Mouse (Mus musculus) gonadal fat pad, adult 2 months (tissue): ENCODE data around the gene Atrnl1. TPM values are rescaled to one million over a fixed set of nuclear protein-coding genes. Genes with fewer than 3 reads are reported as not detected.

ENCODE experiments used
- DNase-seq: peaks from one replicate; pipeline ENCODE4 v3.0.0-alpha.2; 2012; ENCODE audit warnings: low read depth
- polyA plus RNA-seq: library from polyadenylated mRNA; depleted of rRNA; stranded (reverse); fragments of >200 nt; gene quantifications from 2 replicates; pipeline ENCODE4 v1.2.3, GENCODE M21; 2012

The Atrnl1 gene
- polyA plus RNA-seq, 1 experiment: 9.5 TPM

GRCm38 (mm10) chr19:57610058-57610475 is 767 bp upstream of the Atrnl1 start:
- no peak for DNase-seq

GRCm38 (mm10) chr19:57611291-57612178 is 701 bp downstream of the Atrnl1 start:
- no peak for DNase-seq

GRCm38 (mm10) chr19:57612179-57612472 is 1.3 kb downstream of the Atrnl1 start:
- DNase-seq: no peak

GRCm38 (mm10) chr19:57615972-57616621 is 5.3 kb downstream of the Atrnl1 start:
- no peak for DNase-seq

- DNase-seq: no peak
Measured at GRCm38 (mm10) chr19:57619088-57619487, 8.3 kb downstream of the Atrnl1 start.

- DNase-seq: no peak
Measured at GRCm38 (mm10) chr19:57621814-57622213, 11.0 kb downstream of the Atrnl1 start.

GRCm38 (mm10) chr19:57625738-57626137 is 14.9 kb downstream of the Atrnl1 start:
- DNase-seq: no peak

- no peak for DNase-seq
Measured at GRCm38 (mm10) chr19:57627251-57627650, 16.4 kb downstream of the Atrnl1 start.

GRCm38 (mm10) chr19:57642536-57642935 is 31.7 kb downstream of the Atrnl1 start:
- DNase-seq: no peak

- DNase-seq: no peak
Measured at GRCm38 (mm10) chr19:57642980-57643379, 32.1 kb downstream of the Atrnl1 start.

GRCm38 (mm10) chr19:57648202-57648943 is 37.5 kb downstream of the Atrnl1 start:
- DNase-seq: no peak

- DNase-seq: no peak
Measured at GRCm38 (mm10) chr19:57648944-57649271, 38.1 kb downstream of the Atrnl1 start.

- no peak for DNase-seq
Measured at GRCm38 (mm10) chr19:57655083-57655482, 44.2 kb downstream of the Atrnl1 start.

- DNase-seq: no peak
Measured at GRCm38 (mm10) chr19:57655491-57655890, 44.7 kb downstream of the Atrnl1 start.

GRCm38 (mm10) chr19:57657426-57658087 is 46.7 kb downstream of the Atrnl1 start:
- no peak for DNase-seq

- no peak for DNase-seq
Measured at GRCm38 (mm10) chr19:57658111-57659091, 47.6 kb downstream of the Atrnl1 start.

- no peak for DNase-seq
Measured at GRCm38 (mm10) chr19:57667011-57667410, 56.2 kb downstream of the Atrnl1 start.

GRCm38 (mm10) chr19:57667946-57668345 is 57.1 kb downstream of the Atrnl1 start:
- no peak for DNase-seq

GRCm38 (mm10) chr19:57679455-57679854 is 68.6 kb downstream of the Atrnl1 start:
- DNase-seq: no peak

- no peak for DNase-seq
Measured at GRCm38 (mm10) chr19:57686596-57686995, 75.8 kb downstream of the Atrnl1 start.

GRCm38 (mm10) chr19:57692566-57692965 is 81.7 kb downstream of the Atrnl1 start:
- no peak for DNase-seq
